Mouse (Mus musculus): ENCODE measurements at regions not wholly inside any gene's neighbourhood (a gene's known extent, or its start where the extent isn't known, plus 50 kb on each side); places are given as distances from the start of the nearest gene placed in this dataset.

GRCm38 (mm10) chr13:44390666-44391390, 338.4 kb upstream of the Jarid2 start:
- TF ChIP-seq POLR2A (IDR thresholded peaks at IDR 0.05; ENCODE audit: borderline replicate concordance, extremely low read depth, low read depth, low read length) = no peak
- no peak for TF ChIP-seq CTCF (IDR thresholded peaks at IDR 0.05; ENCODE audit: insufficient read depth, low read length)

Measured in lung, adult 2 months (tissue).